Mouse (Mus musculus) stomach, embryonic 15.5 days (tissue): ENCODE measurements at regions not wholly inside any gene's neighbourhood (a gene's known extent, or its start where the extent isn't known, plus 50 kb on each side); places are given as distances from the start of the nearest gene placed in this dataset.

Source experiments
- ATAC-seq: fragments of 200-750 bp; cut with Nextera tagmentation; 2 replicates; pipeline ENCODE4 v1.8.0; 2017; ENCODE audit warnings: low read depth, moderate number of reproducible peaks, moderate TSS enrichment; ENCODE audit not compliant: insufficient read depth, low FRiP score
- H3K27ac ChIP-seq: fragments of 300-500 bp; sonication (generic); 2 replicates; pipeline ENCODE4 v1.5.1; 2015; ENCODE audit warnings: mild to moderate bottlenecking, inconsistent platforms
- H3K27me3 ChIP-seq: fragments of 300-500 bp; sonication (generic); replicated peaks from 2 replicates; pipeline ENCODE4 v1.6.1; 2015; ENCODE audit warnings: inconsistent platforms
- H3K36me3 ChIP-seq: fragments of 300-500 bp; sonication (generic); 2 replicates; pipeline ENCODE4 v1.6.1; 2015; ENCODE audit warnings: inconsistent platforms
- H3K4me1 ChIP-seq: fragments of 300-500 bp; sonication (generic); 2 replicates; pipeline ENCODE4 v1.6.1; 2015; ENCODE audit warnings: inconsistent platforms
- H3K4me2 ChIP-seq: fragments of 300-500 bp; sonication (generic); 2 replicates; pipeline ENCODE4 v1.6.1; 2015; ENCODE audit warnings: mild to moderate bottlenecking, inconsistent platforms
- H3K4me3 ChIP-seq: fragments of 300-500 bp; sonication (generic); replicated peaks from 2 replicates; pipeline ENCODE4 v1.5.1; 2015; ENCODE audit warnings: inconsistent platforms
- H3K9ac ChIP-seq: fragments of 300-500 bp; sonication (generic); 2 replicates; pipeline ENCODE4 v1.6.1; 2015; ENCODE audit warnings: inconsistent platforms
- H3K9me3 ChIP-seq: fragments of 300-500 bp; sonication (generic); 2 replicates; pipeline ENCODE4 v1.6.1; 2016; ENCODE audit warnings: inconsistent platforms
- WGBS: fragments of 180-500 bp; shearing (Covaris S2); methylation state at CpG from one replicate; pipeline ENCODE4 v1.1.7; 2015; 5-methylcytosine and 5-hydroxymethylcytosine counted together

- Histone ChIP-seq H3K9me3 (no peaks in the 10 kb centered on the region), H3K4me1 (peaks cover 7% of the 10 kb centered on the region; the same call in 1 of the 2 replicates), H3K27ac (no peak overlapping the region), H3K4me2 (no peak overlapping the region), H3K9ac (no peak overlapping the region), H3K27me3 (no peaks in the 10 kb centered on the region), H3K36me3 (no peaks in the 10 kb centered on the region), H3K4me3 (no peak overlapping the region)
- 39% methylated on average over 5 of the region's 5 CpGs for WGBS
- peak; percentile 27; the same call in 1 of the 2 replicates for ATAC-seq
Measured at GRCm38 (mm10) chr2:74153247-74153850, 242.2 kb upstream of the Atp5g3 start.

GRCm38 (mm10) chr2:74152534-74153246, 241.6 kb upstream of the Atp5g3 start:
- no peak overlapping the region for H3K9ac ChIP-seq
- no peak overlapping the region for H3K4me2 ChIP-seq
- H3K27me3 ChIP-seq = no peaks in the 10 kb centered on the region
- H3K27ac ChIP-seq = no peak overlapping the region
- H3K4me3 ChIP-seq = no peak overlapping the region
- no peaks in the 10 kb centered on the region for H3K36me3 ChIP-seq
- ATAC-seq = peak; percentile 58; the same call in 1 of the 2 replicates
- H3K4me1 ChIP-seq = peaks cover 7% of the 10 kb centered on the region; the same call in 1 of the 2 replicates
- 31% methylated on average over 8 of the region's 8 CpGs for WGBS
- no peaks in the 10 kb centered on the region for H3K9me3 ChIP-seq

DNA sequence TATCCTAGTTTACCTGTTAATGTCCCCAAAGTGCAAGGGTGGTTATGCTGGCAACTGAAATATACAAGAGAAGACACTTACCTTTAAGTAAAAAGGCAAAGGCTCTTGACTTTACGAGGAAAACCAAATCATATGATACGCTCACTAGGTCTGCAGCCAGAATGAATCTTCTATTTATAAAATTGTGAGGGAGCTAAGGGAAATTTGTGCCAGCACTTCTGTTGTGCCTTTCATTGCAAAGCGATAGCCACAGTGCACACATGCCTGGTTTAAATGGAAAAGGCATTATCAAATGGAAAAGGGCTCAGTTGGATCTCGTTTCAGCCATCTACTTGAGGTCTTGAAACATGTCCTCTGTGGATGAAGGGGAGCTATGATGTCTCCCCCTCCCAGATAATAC, 236.1 kb upstream of the Atp5g3 start:
- WGBS = 81% methylated on average over 4 of the region's 4 CpGs
- ATAC-seq = no peak

GRCm38 (mm10) chr2:74136624-74137003, 225.5 kb upstream of the Atp5g3 start:
- Histone ChIP-seq H3K36me3 (no peaks in the 10 kb centered on the region), H3K9ac (no peak overlapping the region), H3K4me1 (no peaks in the 10 kb centered on the region), H3K9me3 (no peaks in the 10 kb centered on the region), H3K4me2 (no peak overlapping the region), H3K27me3 (no peaks in the 10 kb centered on the region), H3K4me3 (no peak overlapping the region), H3K27ac (no peak overlapping the region)
- WGBS = 24% methylated on average over 9 of the region's 9 CpGs
- no peak for ATAC-seq

More for the DNA sequence above, 236.1 kb upstream of the Atp5g3 start:
- Histone ChIP-seq H3K9ac (no peak overlapping the region), H3K27me3 (no peaks in the 10 kb centered on the region), H3K9me3 (no peaks in the 10 kb centered on the region), H3K27ac (no peak overlapping the region), H3K36me3 (no peaks in the 10 kb centered on the region), H3K4me3 (no peak overlapping the region), H3K4me1 (no peaks in the 10 kb centered on the region), H3K4me2 (no peak overlapping the region)

- no peaks in the 10 kb centered on the region for H3K9me3 ChIP-seq
- H3K27me3 ChIP-seq = no peaks in the 10 kb centered on the region
- no peak overlapping the region for H3K27ac ChIP-seq
- no peak overlapping the region for H3K4me2 ChIP-seq
- WGBS = 44% methylated on average over 15 of the region's 15 CpGs
- no peak overlapping the region for H3K9ac ChIP-seq
- no peaks in the 10 kb centered on the region for H3K36me3 ChIP-seq
- H3K4me1 ChIP-seq = no peaks in the 10 kb centered on the region
- no peak for ATAC-seq
- H3K4me3 ChIP-seq = no peak overlapping the region
Measured at GRCm38 (mm10) chr2:74135963-74136623, 225.0 kb upstream of the Atp5g3 start.

DNA sequence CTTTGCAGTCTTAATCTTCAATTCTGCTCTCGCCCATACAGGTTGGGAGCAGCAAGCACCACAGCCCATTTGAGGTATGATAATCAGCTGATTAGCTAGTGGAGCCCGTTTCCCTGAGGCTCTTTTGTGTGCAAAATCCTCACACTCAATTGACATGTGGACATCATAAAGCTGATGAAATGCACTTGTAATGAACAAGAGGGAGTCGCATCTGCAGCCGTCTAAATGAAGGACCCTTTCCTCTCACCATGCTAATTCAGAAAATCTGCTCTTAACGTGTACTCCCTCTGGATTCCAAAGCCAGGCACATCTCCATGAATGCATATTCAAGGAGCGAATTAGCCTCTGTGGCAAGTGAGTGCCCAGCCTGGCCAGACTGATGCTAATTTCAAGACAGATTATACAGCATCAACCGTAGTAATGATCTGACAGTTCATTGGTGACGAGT, 219.0 kb upstream of the Atp5g3 start:
- H3K9ac ChIP-seq = no peak overlapping the region
- no peaks in the 10 kb centered on the region for H3K9me3 ChIP-seq
- peak overlapping the region; percentile 22; the same call in 1 of the 2 replicates for H3K4me2 ChIP-seq
- no peak overlapping the region for H3K4me3 ChIP-seq
- no peak for ATAC-seq
- WGBS = 25% methylated on average over 8 of the region's 8 CpGs
- 0 out of 2 replicates have a peak, but pooled peaks cover 9% of the 10 kb centered on the region for H3K4me1 ChIP-seq
- H3K36me3 ChIP-seq = no peaks in the 10 kb centered on the region
- H3K27me3 ChIP-seq = peaks cover 7% of the 10 kb centered on the region; the same call in 1 of the 2 replicates
- no peak overlapping the region for H3K27ac ChIP-seq

DNA sequence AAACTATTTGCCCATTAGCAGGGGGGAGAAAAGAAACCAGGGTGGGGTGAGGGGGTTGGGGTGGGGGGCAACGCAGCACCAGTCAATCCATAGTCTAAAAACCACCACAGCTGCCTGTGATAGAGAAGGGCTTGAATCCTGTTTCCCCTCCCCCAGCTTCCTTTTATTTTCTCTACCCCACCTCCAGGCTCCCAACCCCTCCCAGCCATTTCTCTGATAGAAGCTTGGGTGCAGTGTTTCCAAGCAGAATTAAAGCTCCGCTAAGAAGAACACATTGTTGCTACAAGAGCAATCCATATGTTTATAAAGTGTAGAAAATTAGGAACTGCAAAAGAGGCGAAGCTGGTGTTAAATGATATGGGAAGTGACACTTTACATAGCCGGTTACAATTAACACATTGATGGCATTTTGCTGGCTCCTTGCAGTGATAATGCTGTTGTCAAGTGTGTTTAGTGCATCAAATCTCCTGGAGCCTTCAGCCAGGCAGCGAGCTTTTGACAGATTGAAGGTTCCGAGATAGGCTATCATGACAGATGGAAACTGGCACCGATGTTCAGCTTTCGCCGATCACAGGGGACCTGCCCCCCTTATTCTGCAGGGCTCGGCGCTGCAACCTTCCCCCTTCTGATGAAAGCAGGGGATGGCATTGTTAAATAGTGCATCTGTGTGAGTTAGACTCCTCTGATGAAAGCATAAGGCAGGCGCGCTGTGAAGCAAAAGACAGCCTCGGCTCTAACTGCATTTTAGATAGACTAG, 217.8 kb upstream of the Atp5g3 start:
- H3K4me2 ChIP-seq = peak overlapping the region; percentile 47
- no peaks in the 10 kb centered on the region for H3K9me3 ChIP-seq
- ATAC-seq = no peak
- WGBS = under 1% methylated on average over 14 of the region's 14 CpGs
- peaks cover 7% of the 10 kb centered on the region; the same call in 1 of the 2 replicates for H3K27me3 ChIP-seq
- H3K4me3 ChIP-seq = peak overlapping the region; percentile 27
- no peak overlapping the region for H3K27ac ChIP-seq
- H3K4me1 ChIP-seq = 0 out of 2 replicates have a peak, but pooled peaks cover 9% of the 10 kb centered on the region
- no peaks in the 10 kb centered on the region for H3K36me3 ChIP-seq
- no peak overlapping the region for H3K9ac ChIP-seq

DNA sequence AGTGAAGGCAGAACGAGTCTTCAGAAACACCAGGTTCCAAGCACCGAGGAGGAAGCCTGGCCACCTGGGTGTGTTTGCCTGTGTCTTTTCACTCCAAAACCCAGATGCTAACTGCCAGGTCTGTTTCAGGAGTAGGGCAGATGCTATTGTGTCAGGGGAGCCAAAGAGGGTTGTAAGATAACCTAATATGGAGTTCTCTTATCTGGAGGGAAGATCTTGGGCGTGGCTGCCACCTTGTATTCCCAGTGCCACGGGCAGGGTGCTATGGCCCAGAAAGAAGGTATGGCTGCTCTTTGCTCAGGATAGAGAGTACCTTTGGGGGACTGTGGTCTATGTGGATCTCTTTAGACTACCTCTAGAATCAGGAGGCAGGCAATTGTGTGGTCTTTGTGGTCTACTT, 216.0 kb upstream of the Atp5g3 start:
- no peaks in the 10 kb centered on the region for H3K36me3 ChIP-seq
- H3K9ac ChIP-seq = no peak overlapping the region
- H3K27me3 ChIP-seq = peaks cover 7% of the 10 kb centered on the region; the same call in 1 of the 2 replicates
- ATAC-seq = no peak
- no peak overlapping the region for H3K4me3 ChIP-seq
- WGBS = 73% methylated on average over 4 of the region's 4 CpGs
- no peak overlapping the region for H3K27ac ChIP-seq
- H3K4me1 ChIP-seq = 0 out of 2 replicates have a peak, but pooled peaks cover 9% of the 10 kb centered on the region
- no peaks in the 10 kb centered on the region for H3K9me3 ChIP-seq
- H3K4me2 ChIP-seq = no peak overlapping the region

DNA sequence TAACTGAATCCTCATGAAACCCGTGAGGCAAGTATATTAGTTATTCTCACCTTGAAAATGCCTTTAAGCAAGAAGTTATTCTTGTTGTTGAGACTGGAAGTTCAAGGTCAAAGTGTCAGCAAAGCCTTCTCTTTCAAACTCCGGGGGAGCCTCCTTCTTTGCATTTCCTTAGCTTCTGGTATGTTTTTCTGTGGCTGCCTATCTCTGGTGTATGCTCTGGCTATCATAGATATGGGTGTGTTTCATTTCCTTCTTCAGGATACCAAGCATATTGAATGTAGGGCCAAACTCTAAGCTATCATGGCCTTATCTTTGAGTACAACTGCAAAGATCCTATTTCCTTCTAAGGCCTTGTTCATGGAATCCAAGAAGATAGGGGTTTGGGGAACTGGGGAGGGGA, 213.1 kb upstream of the Atp5g3 start:
- no peak for ATAC-seq
- 0 out of 2 replicates have a peak, but pooled peaks cover 1% of the 10 kb centered on the region for H3K4me1 ChIP-seq
- H3K9ac ChIP-seq = no peak overlapping the region
- no peaks in the 10 kb centered on the region for H3K36me3 ChIP-seq
- no peaks in the 10 kb centered on the region for H3K9me3 ChIP-seq
- no peak overlapping the region for H3K4me3 ChIP-seq
- H3K27ac ChIP-seq = no peak overlapping the region
- WGBS = 65% methylated on average over 2 of the region's 2 CpGs
- H3K27me3 ChIP-seq = no peaks in the 10 kb centered on the region
- H3K4me2 ChIP-seq = no peak overlapping the region

DNA sequence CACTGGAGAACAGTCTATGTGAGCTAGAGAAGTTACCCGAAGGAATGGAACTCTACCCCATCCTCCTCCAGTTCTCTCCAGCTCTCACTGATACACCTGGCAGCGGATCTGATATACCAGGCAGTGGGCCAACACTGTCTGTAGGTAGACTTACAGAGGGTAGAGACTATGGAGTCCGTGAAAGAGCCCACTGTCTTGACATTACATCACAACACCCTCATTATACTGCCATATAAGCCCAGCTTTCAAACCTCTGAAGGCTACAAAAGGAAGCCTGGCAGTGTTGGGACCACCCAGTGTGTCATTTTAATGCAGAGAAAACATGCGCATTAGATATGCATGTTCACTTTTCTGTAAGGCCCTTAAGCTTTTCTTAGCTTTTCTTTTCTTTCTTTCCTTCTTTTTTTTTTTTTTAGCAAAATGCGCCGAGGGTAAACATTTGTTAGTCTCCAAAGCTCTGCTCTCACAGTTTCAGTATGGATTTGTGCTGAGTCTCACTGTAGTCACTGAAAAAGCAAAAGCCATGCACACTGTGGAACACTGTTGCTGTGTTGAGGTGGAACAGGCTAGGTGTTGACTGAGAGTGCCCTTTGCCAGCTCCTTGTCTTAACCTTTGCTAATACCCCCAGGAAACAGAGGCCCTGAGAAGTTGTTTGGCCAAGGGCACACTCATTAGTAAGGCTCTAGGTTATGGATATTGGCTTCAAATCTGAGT, 212.4 kb upstream of the Atp5g3 start:
- no peak overlapping the region for H3K27ac ChIP-seq
- 60% methylated on average over 6 of the region's 6 CpGs for WGBS
- no peaks in the 10 kb centered on the region for H3K9me3 ChIP-seq
- no peaks in the 10 kb centered on the region for H3K27me3 ChIP-seq
- H3K36me3 ChIP-seq = no peaks in the 10 kb centered on the region
- no peak overlapping the region for H3K9ac ChIP-seq
- no peak overlapping the region for H3K4me3 ChIP-seq
- H3K4me2 ChIP-seq = no peak overlapping the region
- no peak for ATAC-seq
- H3K4me1 ChIP-seq = no peaks in the 10 kb centered on the region

GRCm38 (mm10) chr2:74122937-74123336, 211.8 kb upstream of the Atp5g3 start:
- 76% methylated on average over 2 of the region's 2 CpGs for WGBS
- Histone ChIP-seq H3K27me3 (no peaks in the 10 kb centered on the region), H3K9ac (no peak overlapping the region), H3K9me3 (no peaks in the 10 kb centered on the region), H3K36me3 (no peaks in the 10 kb centered on the region), H3K4me3 (no peak overlapping the region), H3K4me2 (no peak overlapping the region), H3K4me1 (no peaks in the 10 kb centered on the region), H3K27ac (no peak overlapping the region)
- ATAC-seq = no peak
